Mouse (Mus musculus): ENCODE results near the gene Dennd2a. TPM values are rescaled to one million over a fixed set of nuclear protein-coding genes. Genes with fewer than 3 reads are reported as not detected.

The Dennd2a gene
- total RNA-seq, 1 experiment: 22.1 TPM

- Histone ChIP-seq H3K9ac (ENCODE audit: insufficient read depth, low read depth, low read length, poor library complexity, severe bottlenecking) (no peak overlapping the region), H3K4me3 (ENCODE audit: insufficient read depth in 1 of 2, low read depth in 1 of 2, low read length in 2 of 2, poor library complexity in 1 of 2, severe bottlenecking in 1 of 2) (no peak overlapping the region), H3K9me3 (ENCODE audit: control insufficient read depth, insufficient read depth, low read depth, low read length) (no peaks in the 10 kb centered on the region), H3K4me1 (ENCODE audit: control insufficient read depth in 2 of 2, insufficient read depth in 2 of 2, low read length in 2 of 2, poor library complexity in 1 of 2) (peaks cover 4 to 20% of the 10 kb centered on the region in 2 experiments; a peak in 3 of 4 replicates), H3K36me3 (ENCODE audit: control insufficient read depth, insufficient read depth, low read length, poor library complexity, severe bottlenecking) (peaks cover 2% of the 10 kb centered on the region; the same call in 1 of the 2 replicates), H3K27ac (ENCODE audit: insufficient read depth, low read depth, low read length, poor library complexity, severe bottlenecking) (peak overlapping the region; percentile 43; the same call in 1 of the 2 replicates)
- DNase-seq (ENCODE audit: low read depth, low spot score): no peak
- 0 out of 2 replicates have a peak, but pooled peaks have one; percentile 39 for TF ChIP-seq MAFK (IDR thresholded peaks at IDR 0.05; ENCODE audit: insufficient read depth, low read depth, low read length)
- TF ChIP-seq CHD2 (IDR thresholded peaks at IDR 0.05; ENCODE audit: low read depth, low read length): no peak
- TF ChIP-seq ZNF384 (IDR thresholded peaks at IDR 0.05; ENCODE audit: low read depth, low read length): peak; percentile 94
- in situ Hi-C loops (cut with MboI; ENCODE audit: low sequenced_read_pairs in 2 of 2, unreplicated experiment in 2 of 2): no loop called here
Measured at GRCm38 (mm10) chr6:39434886-39435492, 122.7 kb downstream of the Dennd2a start.

- H3K4me3 ChIP-seq (ENCODE audit: insufficient read depth in 1 of 2, low read depth in 1 of 2, low read length in 2 of 2, poor library complexity in 1 of 2, severe bottlenecking in 1 of 2): no peak overlapping the region
- no peak overlapping the region for H3K9ac ChIP-seq (ENCODE audit: insufficient read depth, low read depth, low read length, poor library complexity, severe bottlenecking)
- H3K4me1 ChIP-seq (ENCODE audit: control insufficient read depth in 2 of 2, insufficient read depth in 2 of 2, low read length in 2 of 2, poor library complexity in 1 of 2): peaks cover 4 to 17% of the 10 kb centered on the region in 2 experiments; a peak in 3 of 4 replicates
- TF ChIP-seq HCFC1 (IDR thresholded peaks at IDR 0.05; ENCODE audit: borderline replicate concordance, insufficient read depth, low read length): no peak
- no peak for TF ChIP-seq CHD2 (IDR thresholded peaks at IDR 0.05; ENCODE audit: low read depth, low read length)
- TF ChIP-seq ZC3H11A (IDR thresholded peaks at IDR 0.05; ENCODE audit: borderline replicate concordance, low read depth, low read length): no peak
- no peak for TF ChIP-seq ZNF384 (IDR thresholded peaks at IDR 0.05; ENCODE audit: low read depth, low read length)
- no peak for TF ChIP-seq MAFK (IDR thresholded peaks at IDR 0.05; ENCODE audit: insufficient read depth, low read depth, low read length)
- peaks cover 2% of the 10 kb centered on the region; the same call in 1 of the 2 replicates for H3K36me3 ChIP-seq (ENCODE audit: control insufficient read depth, insufficient read depth, low read length, poor library complexity, severe bottlenecking)
- no peak for DNase-seq (ENCODE audit: low read depth, low spot score)
- peak overlapping the region; percentile 43 for H3K27ac ChIP-seq (ENCODE audit: insufficient read depth, low read depth, low read length, poor library complexity, severe bottlenecking)
- no peaks in the 10 kb centered on the region for H3K9me3 ChIP-seq (ENCODE audit: control insufficient read depth, insufficient read depth, low read depth, low read length)
- in situ Hi-C loops (cut with MboI; ENCODE audit: low sequenced_read_pairs in 2 of 2, unreplicated experiment in 2 of 2): no loop called here
Measured at GRCm38 (mm10) chr6:39434111-39434885, 123.4 kb downstream of the Dennd2a start.

- Histone ChIP-seq H3K4me3 (ENCODE audit: insufficient read depth in 1 of 2, low read depth in 1 of 2, low read length in 2 of 2, poor library complexity in 1 of 2, severe bottlenecking in 1 of 2) (no peak overlapping the region), H3K4me1 (ENCODE audit: control insufficient read depth in 2 of 2, insufficient read depth in 2 of 2, low read length in 2 of 2, poor library complexity in 1 of 2) (peaks cover 4 to 19% of the 10 kb centered on the region in 2 experiments; a peak in 3 of 4 replicates), H3K36me3 (ENCODE audit: control insufficient read depth, insufficient read depth, low read length, poor library complexity, severe bottlenecking) (peaks cover 2% of the 10 kb centered on the region; the same call in 1 of the 2 replicates), H3K27ac (ENCODE audit: insufficient read depth, low read depth, low read length, poor library complexity, severe bottlenecking) (peak overlapping the region; percentile 6; the same call in 1 of the 2 replicates), H3K9me3 (ENCODE audit: control insufficient read depth, insufficient read depth, low read depth, low read length) (no peaks in the 10 kb centered on the region), H3K9ac (ENCODE audit: insufficient read depth, low read depth, low read length, poor library complexity, severe bottlenecking) (no peak overlapping the region)
- TF ChIP-seq CHD2 (IDR thresholded peaks at IDR 0.05; ENCODE audit: low read depth, low read length): no peak
- TF ChIP-seq MAFK (IDR thresholded peaks at IDR 0.05; ENCODE audit: insufficient read depth, low read depth, low read length): no peak
- no peak for TF ChIP-seq HCFC1 (IDR thresholded peaks at IDR 0.05; ENCODE audit: borderline replicate concordance, insufficient read depth, low read length)
- in situ Hi-C loops (cut with MboI; ENCODE audit: low sequenced_read_pairs in 2 of 2, unreplicated experiment in 2 of 2): no loop called here
- DNase-seq (ENCODE audit: low read depth, low spot score): no peak
Measured at GRCm38 (mm10) chr6:39433701-39434100, 124.0 kb downstream of the Dennd2a start.

GRCm38 (mm10) chr6:39433174-39433573 is 124.5 kb downstream of the Dennd2a start:
- TF ChIP-seq ZC3H11A (IDR thresholded peaks at IDR 0.05; ENCODE audit: borderline replicate concordance, low read depth, low read length) (no peak), CHD2 (IDR thresholded peaks at IDR 0.05; ENCODE audit: low read depth, low read length) (no peak), MAFK (IDR thresholded peaks at IDR 0.05; ENCODE audit: insufficient read depth, low read depth, low read length) (no peak), ZNF384 (IDR thresholded peaks at IDR 0.05; ENCODE audit: low read depth, low read length) (no peak), HCFC1 (IDR thresholded peaks at IDR 0.05; ENCODE audit: borderline replicate concordance, insufficient read depth, low read length) (no peak)
- Histone ChIP-seq H3K9ac (ENCODE audit: insufficient read depth, low read depth, low read length, poor library complexity, severe bottlenecking) (no peak overlapping the region), H3K27ac (ENCODE audit: insufficient read depth, low read depth, low read length, poor library complexity, severe bottlenecking) (peak overlapping the region; percentile 89), H3K4me3 (ENCODE audit: insufficient read depth in 1 of 2, low read depth in 1 of 2, low read length in 2 of 2, poor library complexity in 1 of 2, severe bottlenecking in 1 of 2) (no peak overlapping the region), H3K4me1 (ENCODE audit: control insufficient read depth in 2 of 2, insufficient read depth in 2 of 2, low read length in 2 of 2, poor library complexity in 1 of 2) (peaks cover 4 to 19% of the 10 kb centered on the region in 2 experiments; a peak in 3 of 4 replicates), H3K36me3 (ENCODE audit: control insufficient read depth, insufficient read depth, low read length, poor library complexity, severe bottlenecking) (peaks cover 1% of the 10 kb centered on the region; the same call in 1 of the 2 replicates), H3K9me3 (ENCODE audit: control insufficient read depth, insufficient read depth, low read depth, low read length) (no peaks in the 10 kb centered on the region)
- in situ Hi-C loops (cut with MboI; ENCODE audit: low sequenced_read_pairs in 2 of 2, unreplicated experiment in 2 of 2): no loop called here
- DNase-seq (ENCODE audit: low read depth, low spot score): no peak
